Mouse (Mus musculus): ENCODE data around the gene Ier2. TPM values are rescaled to one million over a fixed set of nuclear protein-coding genes. Genes with fewer than 3 reads are reported as not detected.

Gene Ier2
- polyA plus RNA-seq, 1 experiment from 2014 or later, result 46.5 TPM

- ATAC-seq (replicated peaks; ENCODE audit: low FRiP score), result peak; percentile 77
- peaks cover 35% of the 10 kb centered on the region for H3K4me1 ChIP-seq (replicated peaks; ENCODE audit: control insufficient read depth, insufficient read depth, low read length)
- under 1% methylated on average over 47 of the region's 47 CpGs for WGBS
Measured at GRCm38 (mm10) chr8:84689091-84689915, 26.7 kb upstream of the Ier2 start.

GRCm38 (mm10) chr8:84687705-84688100 is 25.1 kb upstream of the Ier2 start, which contains the start of gene Nacc1:
Gene Nacc1, minus strand, starts transcription at chr8:84687862.
- Histone ChIP-seq H3K9me3 (ENCODE audit: control insufficient read depth, low read length) (no peaks in the 10 kb centered on the region), H3K9ac (ENCODE audit: low read depth, low read length) (peak within 1 kb of the TSS; percentile 99), H3K27ac (ENCODE audit: low read depth, low read length) (peak within 1 kb of the TSS; percentile 98), H3K36me3 (ENCODE audit: control insufficient read depth, insufficient read depth, low read length) (peaks cover 18% of the 10 kb centered on the region), H3K27me3 (replicated peaks; ENCODE audit: control insufficient read depth, insufficient read depth, low read length) (no peaks in the 10 kb centered on the region), H3K4me1 (replicated peaks; ENCODE audit: control insufficient read depth, insufficient read depth, low read length) (peaks cover 40% of the 10 kb centered on the region), H3K4me2 (peak within 1 kb of the TSS; percentile 93), H3K4me3 (ENCODE audit: low read depth, low read length) (peak within 1 kb of the TSS; percentile 99)
- DNase-seq (ENCODE audit: low spot score), result peak; percentile 86
- under 1% methylated on average over 32 of the region's 37 CpGs for WGBS
- peak; percentile 82 for ATAC-seq (replicated peaks; ENCODE audit: low FRiP score)

More at GRCm38 (mm10) chr8:84689091-84689915, 26.7 kb upstream of the Ier2 start:
- Histone ChIP-seq H3K9me3 (ENCODE audit: control insufficient read depth, low read length) (no peaks in the 10 kb centered on the region), H3K27ac (ENCODE audit: low read depth, low read length) (peak overlapping the region; percentile 98), H3K4me3 (ENCODE audit: low read depth, low read length) (peak overlapping the region; percentile 99), H3K4me2 (peak overlapping the region; percentile 93), H3K36me3 (ENCODE audit: control insufficient read depth, insufficient read depth, low read length) (peaks cover 24% of the 10 kb centered on the region), H3K27me3 (replicated peaks; ENCODE audit: control insufficient read depth, insufficient read depth, low read length) (no peaks in the 10 kb centered on the region), H3K9ac (ENCODE audit: low read depth, low read length) (peak overlapping the region; percentile 81)
- DNase-seq (ENCODE audit: low spot score), result peak; percentile 74

- Histone ChIP-seq H3K27ac (ENCODE audit: low read depth, low read length) (peak overlapping the region; percentile 98), H3K9ac (ENCODE audit: low read depth, low read length) (peak overlapping the region; percentile 99), H3K4me3 (ENCODE audit: low read depth, low read length) (peak overlapping the region; percentile 99), H3K36me3 (ENCODE audit: control insufficient read depth, insufficient read depth, low read length) (peaks cover 15% of the 10 kb centered on the region), H3K9me3 (ENCODE audit: control insufficient read depth, low read length) (no peaks in the 10 kb centered on the region), H3K27me3 (replicated peaks; ENCODE audit: control insufficient read depth, insufficient read depth, low read length) (no peaks in the 10 kb centered on the region), H3K4me1 (replicated peaks; ENCODE audit: control insufficient read depth, insufficient read depth, low read length) (peaks cover 40% of the 10 kb centered on the region), H3K4me2 (peak overlapping the region; percentile 93)
- WGBS, result under 1% methylated on average over 55 of the region's 62 CpGs
- DNase-seq (ENCODE audit: low spot score), result peak; percentile 72
- ATAC-seq (replicated peaks; ENCODE audit: low FRiP score), result peak; percentile 39
Measured at GRCm38 (mm10) chr8:84687003-84687704, 24.5 kb upstream of the Ier2 start.

- peak within 1 kb of the TSS; percentile 93 for H3K4me2 ChIP-seq
- 11% methylated on average over 20 of the region's 20 CpGs for WGBS
- no peaks in the 10 kb centered on the region for H3K27me3 ChIP-seq (replicated peaks; ENCODE audit: control insufficient read depth, insufficient read depth, low read length)
- peak within 1 kb of the TSS; percentile 99 for H3K4me3 ChIP-seq (ENCODE audit: low read depth, low read length)
- peaks cover 40% of the 10 kb centered on the region for H3K4me1 ChIP-seq (replicated peaks; ENCODE audit: control insufficient read depth, insufficient read depth, low read length)
- H3K9me3 ChIP-seq (ENCODE audit: control insufficient read depth, low read length), result no peaks in the 10 kb centered on the region
- peak; percentile 5; the same call in 1 of the 2 replicates for ATAC-seq (replicated peaks; ENCODE audit: low FRiP score)
- no peak for DNase-seq (ENCODE audit: low spot score)
- H3K36me3 ChIP-seq (ENCODE audit: control insufficient read depth, insufficient read depth, low read length), result peaks cover 18% of the 10 kb centered on the region
- H3K9ac ChIP-seq (ENCODE audit: low read depth, low read length), result peak within 1 kb of the TSS; percentile 99
- H3K27ac ChIP-seq (ENCODE audit: low read depth, low read length), result peak within 1 kb of the TSS; percentile 98
Measured at GRCm38 (mm10) chr8:84686191-84687002, 23.7 kb upstream of the Ier2 start, which contains the start of gene Trmt1. Gene Trmt1, plus strand, starts transcription at chr8:84686307.

GRCm38 (mm10) chr8:84684537-84684936 is 21.9 kb upstream of the Ier2 start:
- Histone ChIP-seq H3K4me2 (no peak overlapping the region; the same call in 1 of the 2 replicates), H3K4me1 (replicated peaks; ENCODE audit: control insufficient read depth, insufficient read depth, low read length) (peaks cover 30% of the 10 kb centered on the region), H3K27ac (ENCODE audit: low read depth, low read length) (no peak overlapping the region), H3K9ac (ENCODE audit: low read depth, low read length) (no peak overlapping the region), H3K4me3 (ENCODE audit: low read depth, low read length) (no peak overlapping the region), H3K36me3 (ENCODE audit: control insufficient read depth, insufficient read depth, low read length) (peaks cover 12% of the 10 kb centered on the region), H3K27me3 (replicated peaks; ENCODE audit: control insufficient read depth, insufficient read depth, low read length) (no peaks in the 10 kb centered on the region), H3K9me3 (ENCODE audit: control insufficient read depth, low read length) (no peaks in the 10 kb centered on the region)
- ATAC-seq (replicated peaks; ENCODE audit: low FRiP score), result no peak
- WGBS, result 69% methylated on average over 3 of the region's 3 CpGs
- DNase-seq (ENCODE audit: low spot score), result no peak

GRCm38 (mm10) chr8:84682257-84682656 is 19.6 kb upstream of the Ier2 start:
- Histone ChIP-seq H3K36me3 (ENCODE audit: control insufficient read depth, insufficient read depth, low read length) (peaks cover 12% of the 10 kb centered on the region), H3K4me1 (replicated peaks; ENCODE audit: control insufficient read depth, insufficient read depth, low read length) (peaks cover 24% of the 10 kb centered on the region), H3K27ac (ENCODE audit: low read depth, low read length) (no peak overlapping the region), H3K9me3 (ENCODE audit: control insufficient read depth, low read length) (no peaks in the 10 kb centered on the region), H3K4me2 (no peak overlapping the region), H3K4me3 (ENCODE audit: low read depth, low read length) (no peak overlapping the region), H3K9ac (ENCODE audit: low read depth, low read length) (no peak overlapping the region), H3K27me3 (replicated peaks; ENCODE audit: control insufficient read depth, insufficient read depth, low read length) (no peaks in the 10 kb centered on the region)
- 51% methylated on average over 2 of the region's 2 CpGs for WGBS
- DNase-seq (ENCODE audit: low spot score) (no peak), ATAC-seq (replicated peaks; ENCODE audit: low FRiP score) (no peak)

GRCm38 (mm10) chr8:84681476-84681875 is 18.8 kb upstream of the Ier2 start:
- Histone ChIP-seq H3K27ac (ENCODE audit: low read depth, low read length) (no peak overlapping the region), H3K27me3 (replicated peaks; ENCODE audit: control insufficient read depth, insufficient read depth, low read length) (no peaks in the 10 kb centered on the region), H3K9me3 (ENCODE audit: control insufficient read depth, low read length) (no peaks in the 10 kb centered on the region), H3K4me2 (no peak overlapping the region), H3K36me3 (ENCODE audit: control insufficient read depth, insufficient read depth, low read length) (peaks cover 14% of the 10 kb centered on the region), H3K9ac (ENCODE audit: low read depth, low read length) (no peak overlapping the region), H3K4me1 (replicated peaks; ENCODE audit: control insufficient read depth, insufficient read depth, low read length) (peaks cover 24% of the 10 kb centered on the region), H3K4me3 (ENCODE audit: low read depth, low read length) (no peak overlapping the region)
- ATAC-seq (replicated peaks; ENCODE audit: low FRiP score), result no peak
- WGBS, result 82% methylated on average over 2 of the region's 2 CpGs
- DNase-seq (ENCODE audit: low spot score), result no peak

GRCm38 (mm10) chr8:84677305-84677704 is 14.7 kb upstream of the Ier2 start:
- Histone ChIP-seq H3K4me3 (ENCODE audit: low read depth, low read length) (no peak overlapping the region), H3K4me2 (no peak overlapping the region), H3K27me3 (replicated peaks; ENCODE audit: control insufficient read depth, insufficient read depth, low read length) (no peaks in the 10 kb centered on the region), H3K9ac (ENCODE audit: low read depth, low read length) (no peak overlapping the region), H3K9me3 (ENCODE audit: control insufficient read depth, low read length) (no peaks in the 10 kb centered on the region), H3K36me3 (ENCODE audit: control insufficient read depth, insufficient read depth, low read length) (peaks cover 29% of the 10 kb centered on the region), H3K27ac (ENCODE audit: low read depth, low read length) (no peak overlapping the region), H3K4me1 (replicated peaks; ENCODE audit: control insufficient read depth, insufficient read depth, low read length) (0 out of 2 replicates have a peak, but pooled peaks cover 3% of the 10 kb centered on the region)
- ATAC-seq (replicated peaks; ENCODE audit: low FRiP score), result no peak
- DNase-seq (ENCODE audit: low spot score), result no peak
- WGBS, result 85% methylated on average over 5 of the region's 5 CpGs
